Mouse (Mus musculus) forebrain, postnatal 0 days (tissue): ENCODE measurements around the gene Pomt2. TPM values are rescaled to one million over a fixed set of nuclear protein-coding genes. Genes with fewer than 3 reads are reported as not detected.

ENCODE experiments used
- ATAC-seq: fragments of 200-750 bp; cut with Nextera tagmentation; 2 replicates; pipeline ENCODE4 v1.8.0; 2017; ENCODE audit warnings: mild to moderate bottlenecking, moderate library complexity
- DNase-seq: peaks from one replicate; pipeline ENCODE4 v3.0.0-alpha.2; 2015
- H3K27ac ChIP-seq: fragments of 300-500 bp; sonication (generic); 2 replicates; pipeline ENCODE4 v1.5.1; 2014; ENCODE audit warnings: low read depth, mild to moderate bottlenecking, antibody characterized with exemption, low read length, moderate library complexity, mixed read lengths
- H3K27me3 ChIP-seq: fragments of 300-500 bp; sonication (generic); 2 replicates; pipeline ENCODE4 v1.6.1; 2014; ENCODE audit warnings: mild to moderate bottlenecking, low read length, mixed read lengths; ENCODE audit not compliant: insufficient read depth
- H3K36me3 ChIP-seq: fragments of 300-500 bp; sonication (generic); 2 replicates; pipeline ENCODE4 v1.6.1; 2014; ENCODE audit warnings: mild to moderate bottlenecking, moderate library complexity; ENCODE audit not compliant: insufficient read depth
- H3K4me1 ChIP-seq: fragments of 300-500 bp; sonication (generic); 2 replicates; pipeline ENCODE4 v1.6.1; 2014; ENCODE audit warnings: antibody characterized with exemption; ENCODE audit not compliant: insufficient read depth
- H3K4me2 ChIP-seq: fragments of 300-500 bp; sonication (generic); 2 replicates; pipeline ENCODE4 v1.6.1; 2014; ENCODE audit warnings: low read depth, mild to moderate bottlenecking, moderate library complexity
- H3K4me3 ChIP-seq: fragments of 300-500 bp; sonication (generic); 2 replicates; pipeline ENCODE4 v1.5.1; 2014; ENCODE audit warnings: low read depth, low read length, mixed read lengths
- H3K9ac ChIP-seq: fragments of 300-500 bp; sonication (generic); 2 replicates; pipeline ENCODE4 v1.6.1; 2014; ENCODE audit warnings: mild to moderate bottlenecking
- H3K9me3 ChIP-seq: fragments of 300-500 bp; sonication (generic); 2 replicates; pipeline ENCODE4 v1.6.1; 2016; ENCODE audit warnings: low read length
- CTCF ChIP-seq: sonication (generic); IDR thresholded peaks from 2 replicates; pipeline ENCODE4 v1.5.1; 2016; ENCODE audit warnings: antibody characterized with exemption, control low read depth, low read depth
- WGBS: fragments of 180-500 bp; shearing (Covaris S2); extraction: QIAGEN DNeasy Blood & Tissue Kit; methylation state at CpG from one replicate; pipeline ENCODE4 v1.1.7; 2014; 5-methylcytosine and 5-hydroxymethylcytosine counted together
- polyA plus RNA-seq: library from polyadenylated mRNA; unstranded; fragments of >200 nt; fragmentation: Nextera tagmentation; extraction: Ambion mirVana; gene quantifications from 2 replicates; pipeline ENCODE4 v1.2.1, GENCODE M21; 2015
- total RNA-seq: library from RNA; depleted of rRNA; stranded (reverse); fragments of >200 nt; gene quantifications from 2 replicates; pipeline ENCODE4 v1.2.3, GENCODE M21; 2014

Pomt2 gene
- total and polyA plus RNA-seq, 2 experiments from 2014 or later = 10.8 to 32.5 TPM

- H3K9me3 ChIP-seq = no peaks in the 10 kb centered on the region
- peaks cover 35% of the 10 kb centered on the region for H3K36me3 ChIP-seq
- DNase-seq (no peak), ATAC-seq (no peak)
- H3K27ac ChIP-seq = no peak overlapping the region
- H3K4me3 ChIP-seq = no peak overlapping the region
- no peak overlapping the region for H3K4me2 ChIP-seq
- no peaks in the 10 kb centered on the region for H3K27me3 ChIP-seq
- WGBS = 16% methylated on average over 2 of the region's 2 CpGs
- no peak overlapping the region for H3K9ac ChIP-seq
- no peak for TF ChIP-seq CTCF
- no peaks in the 10 kb centered on the region for H3K4me1 ChIP-seq
Observed at GRCm38 (mm10) chr12:87131181-87131580, 16.6 kb downstream of the Pomt2 start.

- Histone ChIP-seq H3K36me3 (peaks cover 35% of the 10 kb centered on the region), H3K4me1 (no peaks in the 10 kb centered on the region), H3K9me3 (no peaks in the 10 kb centered on the region), H3K4me2 (no peak overlapping the region), H3K4me3 (no peak overlapping the region), H3K27me3 (no peaks in the 10 kb centered on the region), H3K9ac (no peak overlapping the region), H3K27ac (no peak overlapping the region)
- no peak for TF ChIP-seq CTCF
- 85% methylated on average over 4 of the region's 4 CpGs for WGBS
- no peak for ATAC-seq
- DNase-seq = no peak
Observed at GRCm38 (mm10) chr12:87130224-87130623, 17.5 kb downstream of the Pomt2 start.

GRCm38 (mm10) chr12:87127256-87127655 is 20.5 kb downstream of the Pomt2 start:
- H3K27ac ChIP-seq = no peak overlapping the region
- TF ChIP-seq CTCF = no peak
- no peaks in the 10 kb centered on the region for H3K9me3 ChIP-seq
- no peak overlapping the region for H3K4me2 ChIP-seq
- no peak for ATAC-seq
- peaks cover 41% of the 10 kb centered on the region for H3K36me3 ChIP-seq
- H3K4me1 ChIP-seq = no peaks in the 10 kb centered on the region
- 69% methylated on average over 4 of the region's 4 CpGs for WGBS
- no peak for DNase-seq
- no peak overlapping the region for H3K9ac ChIP-seq
- H3K4me3 ChIP-seq = no peak overlapping the region
- no peaks in the 10 kb centered on the region for H3K27me3 ChIP-seq

DNA sequence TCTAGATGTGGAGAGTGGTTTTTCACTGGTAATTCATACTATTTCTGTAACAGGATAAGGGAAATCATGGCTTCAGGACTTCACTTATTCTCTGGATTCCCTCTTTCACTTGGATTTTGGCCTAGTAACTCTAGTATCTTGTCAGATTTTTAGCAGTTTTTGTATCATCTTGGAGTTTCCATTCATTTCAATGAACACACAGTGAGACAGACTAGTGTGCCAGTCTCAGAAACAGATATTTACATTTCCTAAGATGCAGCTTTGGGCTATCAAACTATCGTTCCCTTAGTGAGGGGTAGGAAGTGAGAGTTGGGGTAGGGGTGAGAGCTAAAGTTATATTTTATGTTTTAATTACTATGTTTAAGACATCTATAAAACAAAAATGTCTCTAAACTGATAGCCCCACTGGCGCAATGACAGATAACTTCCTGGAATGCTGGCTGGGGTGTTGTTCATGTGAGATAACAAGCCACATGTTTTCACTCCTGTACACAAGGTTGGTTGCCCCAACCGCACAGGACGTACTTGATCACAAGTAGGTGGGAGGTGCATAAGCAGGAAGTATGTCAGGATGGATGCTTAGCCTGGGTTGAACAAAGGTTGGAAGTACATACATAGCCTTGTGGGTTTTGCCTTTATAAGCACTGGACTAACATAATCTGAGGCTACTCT is 25.7 kb downstream of the Pomt2 start:
- no peaks in the 10 kb centered on the region for H3K27me3 ChIP-seq
- no peak for DNase-seq
- no peaks in the 10 kb centered on the region for H3K4me1 ChIP-seq
- no peak for TF ChIP-seq CTCF
- H3K4me3 ChIP-seq = no peak overlapping the region
- WGBS = 95% methylated on average over 4 of the region's 4 CpGs
- no peaks in the 10 kb centered on the region for H3K9me3 ChIP-seq
- ATAC-seq = no peak
- H3K4me2 ChIP-seq = no peak overlapping the region
- H3K36me3 ChIP-seq = peaks cover 56% of the 10 kb centered on the region
- H3K27ac ChIP-seq = no peak overlapping the region
- no peak overlapping the region for H3K9ac ChIP-seq

- WGBS = 19% methylated on average over 3 of the region's 3 CpGs
- Histone ChIP-seq H3K4me1 (no peaks in the 10 kb centered on the region), H3K9me3 (no peaks in the 10 kb centered on the region), H3K27ac (no peak overlapping the region), H3K27me3 (0 out of 2 replicates have a peak, but pooled peaks cover 3% of the 10 kb centered on the region), H3K4me3 (no peak overlapping the region), H3K9ac (no peak overlapping the region), H3K4me2 (no peak overlapping the region), H3K36me3 (peaks cover 31% of the 10 kb centered on the region)
- DNase-seq = no peak
- TF ChIP-seq CTCF = no peak
- peak; percentile 34; the same call in 1 of the 2 replicates for ATAC-seq
Observed at GRCm38 (mm10) chr12:87107357-87107977, 40.3 kb downstream of the Pomt2 start.

- TF ChIP-seq CTCF = no peak
- H3K27me3 ChIP-seq = 0 out of 2 replicates have a peak, but pooled peaks cover 5% of the 10 kb centered on the region
- H3K4me2 ChIP-seq = no peak overlapping the region
- no peak for ATAC-seq
- no peaks in the 10 kb centered on the region for H3K9me3 ChIP-seq
- H3K4me3 ChIP-seq = no peak overlapping the region
- peaks cover 17% of the 10 kb centered on the region for H3K36me3 ChIP-seq
- WGBS = 88% methylated on average over 4 of the region's 4 CpGs
- H3K4me1 ChIP-seq = no peaks in the 10 kb centered on the region
- no peak overlapping the region for H3K27ac ChIP-seq
- no peak overlapping the region for H3K9ac ChIP-seq
- no peak for DNase-seq
Observed at GRCm38 (mm10) chr12:87104796-87105195, 43.0 kb downstream of the Pomt2 start.

DNA sequence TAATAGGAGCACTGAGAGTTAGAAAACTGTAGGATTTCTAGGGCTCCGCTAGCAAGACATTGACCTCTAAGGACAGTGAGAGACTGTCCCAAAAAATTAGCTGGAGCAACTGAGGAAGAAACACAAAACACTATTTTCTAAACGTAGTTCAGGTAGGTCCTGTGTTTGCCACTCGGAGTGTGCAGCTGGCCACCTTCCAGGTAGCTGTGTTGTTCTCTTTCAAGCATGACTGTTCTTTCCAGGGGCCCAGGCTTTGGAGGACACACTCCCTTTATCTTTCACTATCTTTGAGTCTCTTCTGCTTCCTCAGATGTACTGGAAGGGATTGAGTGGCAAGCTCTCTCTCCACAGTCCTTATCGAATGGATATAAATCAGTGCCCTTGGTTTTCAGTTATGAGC is 44.3 kb downstream of the Pomt2 start:
- no peak overlapping the region for H3K27ac ChIP-seq
- no peaks in the 10 kb centered on the region for H3K9me3 ChIP-seq
- WGBS = 86% methylated on average over 4 of the region's 4 CpGs
- H3K4me3 ChIP-seq = no peak overlapping the region
- no peak overlapping the region for H3K4me2 ChIP-seq
- no peaks in the 10 kb centered on the region for H3K4me1 ChIP-seq
- ATAC-seq (no peak), DNase-seq (no peak)
- H3K27me3 ChIP-seq = 0 out of 2 replicates have a peak, but pooled peaks cover 5% of the 10 kb centered on the region
- H3K36me3 ChIP-seq = peaks cover 5% of the 10 kb centered on the region; the same call in 1 of the 2 replicates
- TF ChIP-seq CTCF = no peak
- no peak overlapping the region for H3K9ac ChIP-seq
